Mouse (Mus musculus): Measurements from ENCODE around the gene Ankrd28. TPM values are rescaled to one million over a fixed set of nuclear protein-coding genes. Genes with fewer than 3 reads are reported as not detected.

Gene Ankrd28
- polyA plus RNA-seq, 1 experiment from 2014 or later, result 3.2 TPM

- H3K4me2 ChIP-seq (ENCODE audit: low read depth, low read length), result no peak overlapping the region
- 35% methylated on average over 3 of the region's 3 CpGs for WGBS (ENCODE audit: insufficient replicate concordance)
- H3K4me1 ChIP-seq (ENCODE audit: insufficient read depth), result no peaks in the 10 kb centered on the region
- no peak overlapping the region for H3K4me3 ChIP-seq (ENCODE audit: low read depth, low read length)
- TF ChIP-seq EP300 (IDR thresholded peaks at IDR 0.05; ENCODE audit: low read depth), result no peak
- TF ChIP-seq CTCF (IDR thresholded peaks at IDR 0.05; ENCODE audit: low read depth), result no peak
- no peak overlapping the region for H3K9ac ChIP-seq (replicated peaks)
- ATAC-seq (no peak), DNase-seq (no peak)
- H3K36me3 ChIP-seq (replicated peaks; ENCODE audit: insufficient read depth, low read length), result peaks cover 22% of the 10 kb centered on the region
- H3K27me3 ChIP-seq (ENCODE audit: insufficient read depth, low read length), result no peaks in the 10 kb centered on the region
- H3K27ac ChIP-seq (ENCODE audit: low read depth), result no peak overlapping the region
- H3K9me3 ChIP-seq (ENCODE audit: low read length), result no peaks in the 10 kb centered on the region
Measured at GRCm38 (mm10) chr14:31742523-31742922, 87.9 kb downstream of the Ankrd28 start.

GRCm38 (mm10) chr14:31734811-31735210 is 95.6 kb downstream of the Ankrd28 start:
- Histone ChIP-seq H3K27me3 (ENCODE audit: insufficient read depth, low read length) (no peaks in the 10 kb centered on the region), H3K27ac (ENCODE audit: low read depth) (no peak overlapping the region), H3K4me1 (ENCODE audit: insufficient read depth) (no peaks in the 10 kb centered on the region), H3K4me3 (ENCODE audit: low read depth, low read length) (no peak overlapping the region), H3K9me3 (ENCODE audit: low read length) (no peaks in the 10 kb centered on the region), H3K9ac (replicated peaks) (no peak overlapping the region), H3K4me2 (ENCODE audit: low read depth, low read length) (no peak overlapping the region), H3K36me3 (replicated peaks; ENCODE audit: insufficient read depth, low read length) (peaks cover 29% of the 10 kb centered on the region)
- TF ChIP-seq CTCF (IDR thresholded peaks at IDR 0.05; ENCODE audit: low read depth) (no peak), EP300 (IDR thresholded peaks at IDR 0.05; ENCODE audit: low read depth) (no peak)
- DNase-seq (no peak), ATAC-seq (no peak)
- WGBS (ENCODE audit: insufficient replicate concordance), result 71% methylated on average over 2 of the region's 2 CpGs

- H3K4me1 ChIP-seq (ENCODE audit: insufficient read depth), result no peaks in the 10 kb centered on the region
- H3K9me3 ChIP-seq (ENCODE audit: low read length), result no peaks in the 10 kb centered on the region
- H3K27ac ChIP-seq (ENCODE audit: low read depth), result no peak overlapping the region
- no peak overlapping the region for H3K9ac ChIP-seq (replicated peaks)
- no peak overlapping the region for H3K4me2 ChIP-seq (ENCODE audit: low read depth, low read length)
- peaks cover 23% of the 10 kb centered on the region for H3K36me3 ChIP-seq (replicated peaks; ENCODE audit: insufficient read depth, low read length)
- no peaks in the 10 kb centered on the region for H3K27me3 ChIP-seq (ENCODE audit: insufficient read depth, low read length)
- H3K4me3 ChIP-seq (ENCODE audit: low read depth, low read length), result no peak overlapping the region
- no peak for DNase-seq
- ATAC-seq, result no peak
- 88% methylated on average over 3 of the region's 3 CpGs for WGBS (ENCODE audit: insufficient replicate concordance)
- TF ChIP-seq CTCF (IDR thresholded peaks at IDR 0.05; ENCODE audit: low read depth) (no peak), EP300 (IDR thresholded peaks at IDR 0.05; ENCODE audit: low read depth) (no peak)
Measured at GRCm38 (mm10) chr14:31727522-31727921, 102.9 kb downstream of the Ankrd28 start.

- Histone ChIP-seq H3K27ac (ENCODE audit: low read depth) (no peak overlapping the region), H3K4me1 (ENCODE audit: insufficient read depth) (no peaks in the 10 kb centered on the region), H3K4me2 (ENCODE audit: low read depth, low read length) (no peak overlapping the region), H3K27me3 (ENCODE audit: insufficient read depth, low read length) (no peaks in the 10 kb centered on the region), H3K36me3 (replicated peaks; ENCODE audit: insufficient read depth, low read length) (peaks cover 30% of the 10 kb centered on the region), H3K9ac (replicated peaks) (no peak overlapping the region), H3K4me3 (ENCODE audit: low read depth, low read length) (no peak overlapping the region), H3K9me3 (ENCODE audit: low read length) (no peaks in the 10 kb centered on the region)
- ATAC-seq (no peak), DNase-seq (no peak)
- 93% methylated on average over 1 of the region's 1 CpGs for WGBS (ENCODE audit: insufficient replicate concordance)
- TF ChIP-seq CTCF (IDR thresholded peaks at IDR 0.05; ENCODE audit: low read depth) (no peak), EP300 (IDR thresholded peaks at IDR 0.05; ENCODE audit: low read depth) (no peak)
Measured at GRCm38 (mm10) chr14:31722746-31723145, 107.7 kb downstream of the Ankrd28 start.

- Histone ChIP-seq H3K27me3 (ENCODE audit: insufficient read depth, low read length) (no peaks in the 10 kb centered on the region), H3K4me3 (ENCODE audit: low read depth, low read length) (no peak overlapping the region), H3K4me2 (ENCODE audit: low read depth, low read length) (no peak overlapping the region), H3K9ac (replicated peaks) (no peak overlapping the region), H3K36me3 (replicated peaks; ENCODE audit: insufficient read depth, low read length) (peaks cover 29% of the 10 kb centered on the region), H3K27ac (ENCODE audit: low read depth) (no peak overlapping the region), H3K4me1 (ENCODE audit: insufficient read depth) (no peaks in the 10 kb centered on the region), H3K9me3 (ENCODE audit: low read length) (no peaks in the 10 kb centered on the region)
- WGBS (ENCODE audit: insufficient replicate concordance), result 69% methylated on average over 3 of the region's 3 CpGs
- ATAC-seq (no peak), DNase-seq (no peak)
- no peak for TF ChIP-seq CTCF (IDR thresholded peaks at IDR 0.05; ENCODE audit: low read depth)
- no peak for TF ChIP-seq EP300 (IDR thresholded peaks at IDR 0.05; ENCODE audit: low read depth)
Measured at GRCm38 (mm10) chr14:31721256-31721655, 109.2 kb downstream of the Ankrd28 start.

- Histone ChIP-seq H3K27ac (ENCODE audit: low read depth) (no peak overlapping the region), H3K9me3 (ENCODE audit: low read length) (no peaks in the 10 kb centered on the region), H3K36me3 (replicated peaks; ENCODE audit: insufficient read depth, low read length) (peaks cover 32% of the 10 kb centered on the region), H3K4me2 (ENCODE audit: low read depth, low read length) (no peak overlapping the region), H3K4me1 (ENCODE audit: insufficient read depth) (no peaks in the 10 kb centered on the region), H3K27me3 (ENCODE audit: insufficient read depth, low read length) (no peaks in the 10 kb centered on the region), H3K4me3 (ENCODE audit: low read depth, low read length) (no peak overlapping the region), H3K9ac (replicated peaks) (no peak overlapping the region)
- DNase-seq, result no peak
- WGBS (ENCODE audit: insufficient replicate concordance), result 62% methylated on average over 2 of the region's 2 CpGs
- ATAC-seq, result no peak
- peak; percentile 64 for TF ChIP-seq EP300 (IDR thresholded peaks at IDR 0.05; ENCODE audit: low read depth)
- no peak for TF ChIP-seq CTCF (IDR thresholded peaks at IDR 0.05; ENCODE audit: low read depth)
Measured at GRCm38 (mm10) chr14:31718332-31718731, 112.1 kb downstream of the Ankrd28 start.

- DNase-seq, result no peak
- Histone ChIP-seq H3K36me3 (replicated peaks; ENCODE audit: insufficient read depth, low read length) (peaks cover 35% of the 10 kb centered on the region), H3K27ac (ENCODE audit: low read depth) (no peak overlapping the region)
Measured at GRCm38 (mm10) chr14:31717360-31717759, 113.1 kb downstream of the Ankrd28 start.

More at GRCm38 (mm10) chr14:31717360-31717759, 113.1 kb downstream of the Ankrd28 start:
- no peaks in the 10 kb centered on the region for H3K27me3 ChIP-seq (ENCODE audit: insufficient read depth, low read length)
- ATAC-seq, result no peak
- no peak overlapping the region for H3K9ac ChIP-seq (replicated peaks)
- no peak for TF ChIP-seq EP300 (IDR thresholded peaks at IDR 0.05; ENCODE audit: low read depth)
- TF ChIP-seq CTCF (IDR thresholded peaks at IDR 0.05; ENCODE audit: low read depth), result no peak
- 90% methylated on average over 5 of the region's 5 CpGs for WGBS (ENCODE audit: insufficient replicate concordance)
- no peak overlapping the region for H3K4me2 ChIP-seq (ENCODE audit: low read depth, low read length)
- H3K4me1 ChIP-seq (ENCODE audit: insufficient read depth), result no peaks in the 10 kb centered on the region
- no peak overlapping the region for H3K4me3 ChIP-seq (ENCODE audit: low read depth, low read length)
- H3K9me3 ChIP-seq (ENCODE audit: low read length), result no peaks in the 10 kb centered on the region

All from liver, postnatal 0 days (tissue).